Mouse (Mus musculus): ENCODE measurements around the gene Polr3gl.

DNA sequence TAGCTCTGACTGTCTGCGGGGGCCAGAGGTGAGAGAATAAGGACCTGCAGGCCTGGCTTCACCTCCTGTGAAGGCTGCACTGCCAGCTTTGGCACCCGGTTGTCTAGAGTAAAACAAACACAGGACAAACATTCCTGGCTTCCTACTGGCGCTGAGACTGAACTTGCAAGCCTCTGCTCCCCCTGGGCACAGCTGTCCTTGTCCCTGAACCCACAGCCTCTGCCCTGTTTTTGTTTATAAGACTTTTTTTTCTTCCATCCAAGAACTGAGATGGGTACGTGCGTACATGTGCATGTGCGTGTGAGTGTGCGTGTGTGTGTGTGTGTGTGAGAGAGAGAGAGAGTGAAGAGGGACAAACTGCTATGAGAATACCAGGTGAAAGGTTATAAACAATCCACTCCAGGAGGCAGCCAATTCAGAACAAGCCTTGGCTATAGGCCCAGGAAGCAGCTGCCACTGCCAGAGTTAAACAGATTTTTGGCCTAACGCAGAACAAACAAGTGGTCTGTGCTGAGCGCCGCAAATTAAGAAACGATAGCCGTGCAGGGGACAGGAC, 38.9 kb downstream of the Polr3gl start:
- no peak for TF ChIP-seq CTCF (IDR thresholded peaks at IDR 0.05; ENCODE audit: extremely low read depth, insufficient read depth, low read length)
- TF ChIP-seq POLR2A (IDR thresholded peaks at IDR 0.05; ENCODE audit: extremely low read depth, insufficient read depth, low read length): no peak
